Mouse (Mus musculus) hindbrain, embryonic 14.5 days (tissue): ENCODE results near the gene Copg1. TPM values are rescaled to one million over a fixed set of nuclear protein-coding genes. Genes with fewer than 3 reads are reported as not detected.
A peak's percentile ranks its signal among the peaks of the same experiment; 100 is the strongest.

Experiments used
- ATAC-seq: fragments of 200-750 bp; cut with Nextera tagmentation; 2 replicates; pipeline ENCODE4 v1.8.0; 2017; ENCODE audit warnings: moderate number of reproducible peaks, mild to moderate bottlenecking, moderate TSS enrichment, moderate library complexity; ENCODE audit not compliant: low FRiP score
- DNase-seq: peaks from one replicate; pipeline ENCODE4 v3.0.0-alpha.2; 2015; ENCODE audit warnings: low spot score
- H3K27ac ChIP-seq: fragments of 300-500 bp; sonication (generic); 2 replicates; pipeline ENCODE4 v1.5.1; 2014; ENCODE audit warnings: mild to moderate bottlenecking, moderate library complexity
- H3K27me3 ChIP-seq: fragments of 300-500 bp; sonication (generic); 2 replicates; pipeline ENCODE4 v1.6.1; 2014; ENCODE audit warnings: mild to moderate bottlenecking, low read length, mixed read lengths; ENCODE audit not compliant: control insufficient read depth, insufficient read depth
- H3K36me3 ChIP-seq: fragments of 300-500 bp; sonication (generic); replicated peaks from 2 replicates; pipeline ENCODE4 v1.6.1; 2014; ENCODE audit not compliant: control insufficient read depth, insufficient read depth
- H3K4me1 ChIP-seq: fragments of 300-500 bp; sonication (generic); replicated peaks from 2 replicates; pipeline ENCODE4 v1.6.1; 2014; ENCODE audit warnings: antibody characterized with exemption, low read length, mixed read lengths; ENCODE audit not compliant: control insufficient read depth, insufficient read depth
- H3K4me2 ChIP-seq: fragments of 300-500 bp; sonication (generic); replicated peaks from 2 replicates; pipeline ENCODE4 v1.6.1; 2014; ENCODE audit warnings: mild to moderate bottlenecking, moderate library complexity
- H3K4me3 ChIP-seq: fragments of 300-500 bp; sonication (generic); replicated peaks from 2 replicates; pipeline ENCODE4 v1.5.1; 2014; ENCODE audit warnings: mild to moderate bottlenecking, low read length
- H3K9ac ChIP-seq: fragments of 300-500 bp; sonication (generic); 2 replicates; pipeline ENCODE4 v1.6.1; 2014
- H3K9me3 ChIP-seq: fragments of 300-500 bp; sonication (generic); 2 replicates; pipeline ENCODE4 v1.6.1; 2016; ENCODE audit warnings: low read length; ENCODE audit not compliant: control insufficient read depth
- WGBS: fragments of 180-500 bp; shearing (Covaris S2); extraction: QIAGEN DNeasy Blood & Tissue Kit; methylation state at CpG from one replicate; pipeline ENCODE4 v1.1.7; 2014; 5-methylcytosine and 5-hydroxymethylcytosine counted together
- polyA plus RNA-seq: library from polyadenylated mRNA; unstranded; fragments of >200 nt; fragmentation: Nextera tagmentation; extraction: Ambion mirVana; gene quantifications from 2 replicates; pipeline ENCODE4 v1.2.1, GENCODE M21; 2014

The Copg1 gene
- polyA plus RNA-seq, 1 experiment from 2014 or later, result 203 TPM

DNA sequence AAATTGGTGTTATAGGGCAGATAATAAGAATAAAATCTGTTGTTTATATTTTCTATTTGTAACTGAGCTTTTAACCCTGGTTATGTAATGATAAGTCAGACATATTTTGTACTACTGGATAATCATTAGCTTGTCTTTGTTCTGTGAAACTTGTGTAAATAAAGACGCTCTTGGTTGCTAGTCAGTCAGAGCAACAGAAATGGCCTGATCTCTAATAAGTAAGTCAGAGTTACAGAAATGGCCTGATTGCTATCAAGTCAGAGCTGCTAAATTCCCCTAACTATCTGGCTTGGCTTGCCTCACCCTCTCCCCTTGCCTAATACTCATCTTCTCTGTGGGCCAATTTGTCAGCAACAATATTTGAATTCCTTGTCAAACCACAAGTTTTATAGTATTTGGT lies 893 bp upstream of the Copg1 start:
- WGBS, result 97% methylated on average over 1 of the region's 1 CpGs
- Histone ChIP-seq H3K27me3 (no peaks in the 10 kb centered on the region), H3K9me3 (no peaks in the 10 kb centered on the region), H3K4me3 (no peak overlapping the region), H3K4me2 (no peak overlapping the region), H3K27ac (no peak overlapping the region), H3K4me1 (peaks cover 11% of the 10 kb centered on the region), H3K36me3 (peaks cover 29% of the 10 kb centered on the region), H3K9ac (no peak overlapping the region)
- no peak for ATAC-seq
- no peak for DNase-seq

DNA sequence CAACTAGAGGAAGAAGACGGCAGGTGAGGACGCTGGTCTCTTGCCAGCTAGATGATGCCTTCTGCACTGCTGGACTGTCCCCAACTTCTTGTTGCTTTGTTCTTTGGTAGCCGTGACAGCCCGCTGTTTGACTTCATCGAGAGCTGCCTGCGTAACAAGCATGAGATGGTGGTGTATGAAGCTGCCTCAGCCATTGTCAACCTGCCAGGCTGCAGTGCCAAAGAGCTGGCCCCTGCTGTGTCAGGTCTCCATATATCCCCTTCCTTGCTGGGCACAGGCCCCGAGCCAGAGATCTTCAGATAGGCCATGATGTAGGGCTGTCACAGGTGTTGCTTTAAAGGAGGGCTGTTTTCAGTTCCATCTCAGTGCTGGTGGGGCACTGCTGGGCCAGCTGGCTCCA lies 6.3 kb downstream of the Copg1 start:
- 90% methylated on average over 7 of the region's 7 CpGs for WGBS
- H3K9me3 ChIP-seq, result no peaks in the 10 kb centered on the region
- H3K9ac ChIP-seq, result no peak overlapping the region
- no peaks in the 10 kb centered on the region for H3K27me3 ChIP-seq
- peaks cover 1% of the 10 kb centered on the region; the same call in 1 of the 2 replicates for H3K4me1 ChIP-seq
- H3K27ac ChIP-seq, result no peak overlapping the region
- ATAC-seq (no peak), DNase-seq (no peak)
- H3K4me3 ChIP-seq, result no peak overlapping the region
- H3K4me2 ChIP-seq, result no peak overlapping the region
- peaks cover 98% of the 10 kb centered on the region for H3K36me3 ChIP-seq

DNA sequence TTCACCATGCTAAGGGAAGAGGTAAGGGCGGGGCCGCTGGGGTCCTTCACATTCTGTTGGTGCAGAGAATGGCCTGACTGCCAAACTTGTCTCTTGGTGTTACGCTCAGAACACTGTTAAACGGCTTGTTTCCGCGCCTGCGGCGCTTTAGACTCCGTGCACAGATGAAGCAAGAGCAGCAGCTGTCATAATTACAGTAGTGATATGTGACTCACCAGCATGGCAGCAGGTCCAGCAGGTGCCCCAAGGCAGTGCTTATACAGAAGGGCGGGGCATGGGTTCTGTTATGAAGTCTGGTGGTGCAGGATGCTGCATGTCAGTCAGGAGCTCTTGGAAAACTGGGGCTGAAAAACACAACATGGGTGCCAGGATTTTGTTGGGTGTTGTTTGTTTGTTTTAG lies 10.4 kb downstream of the Copg1 start:
- 97% methylated on average over 10 of the region's 10 CpGs for WGBS
- no peaks in the 10 kb centered on the region for H3K27me3 ChIP-seq
- H3K4me2 ChIP-seq, result no peak overlapping the region
- peaks cover 98% of the 10 kb centered on the region for H3K36me3 ChIP-seq
- H3K4me1 ChIP-seq, result no peaks in the 10 kb centered on the region
- H3K9ac ChIP-seq, result no peak overlapping the region
- ATAC-seq, result no peak
- no peak overlapping the region for H3K4me3 ChIP-seq
- no peak overlapping the region for H3K27ac ChIP-seq
- no peaks in the 10 kb centered on the region for H3K9me3 ChIP-seq
- DNase-seq, result no peak

DNA sequence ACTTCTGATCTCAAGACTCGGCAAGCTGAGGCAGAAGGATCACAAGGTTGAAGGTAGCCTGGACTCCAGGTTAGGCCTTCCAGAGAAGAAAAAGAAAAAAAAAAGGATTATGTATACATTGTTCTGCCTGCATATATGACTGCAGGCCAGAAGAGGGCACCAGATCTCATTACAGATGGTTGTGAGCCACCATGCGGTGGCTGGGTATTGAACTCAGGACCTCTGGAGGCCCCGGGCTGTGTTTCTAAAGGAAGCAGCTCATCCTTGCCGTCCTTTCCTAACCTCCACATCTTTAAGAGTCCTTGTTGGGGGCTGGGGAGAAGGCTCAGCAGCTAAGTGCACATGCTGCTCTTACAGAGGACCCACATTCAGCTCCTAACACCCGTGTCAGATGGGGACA lies 19.0 kb downstream of the Copg1 start:
- ATAC-seq (no peak), DNase-seq (no peak)
- Histone ChIP-seq H3K9ac (no peak overlapping the region), H3K9me3 (no peaks in the 10 kb centered on the region), H3K4me3 (no peak overlapping the region), H3K27me3 (no peaks in the 10 kb centered on the region), H3K27ac (no peak overlapping the region), H3K4me1 (no peaks in the 10 kb centered on the region), H3K36me3 (peaks cover 95% of the 10 kb centered on the region), H3K4me2 (no peak overlapping the region)
- 67% methylated on average over 5 of the region's 5 CpGs for WGBS

DNA sequence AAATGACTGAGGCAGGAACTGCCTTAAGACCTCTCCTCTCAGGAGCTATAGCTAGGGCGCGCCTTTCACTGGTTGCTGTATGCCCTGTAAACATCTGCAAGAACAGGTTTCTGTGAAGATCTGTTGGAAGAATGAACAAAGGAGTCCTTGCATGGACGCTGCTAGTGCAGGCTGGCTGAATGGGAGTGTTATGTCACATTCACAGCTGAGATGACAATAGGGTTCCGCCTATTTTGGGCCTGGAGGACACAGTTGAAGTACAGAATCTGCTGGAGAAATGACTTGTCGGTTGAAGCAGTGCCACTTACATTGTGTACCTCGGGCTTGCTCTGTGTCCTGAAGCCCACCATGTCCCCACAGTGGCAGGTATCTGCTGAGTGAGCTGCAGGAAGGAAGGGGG lies 21.6 kb downstream of the Copg1 start:
- no peaks in the 10 kb centered on the region for H3K4me1 ChIP-seq
- H3K9me3 ChIP-seq, result no peaks in the 10 kb centered on the region
- no peak overlapping the region for H3K27ac ChIP-seq
- ATAC-seq, result no peak
- 89% methylated on average over 6 of the region's 6 CpGs for WGBS
- H3K4me3 ChIP-seq, result no peak overlapping the region
- no peak overlapping the region for H3K9ac ChIP-seq
- DNase-seq, result no peak
- H3K36me3 ChIP-seq, result peaks cover 85% of the 10 kb centered on the region
- H3K27me3 ChIP-seq, result no peaks in the 10 kb centered on the region
- H3K4me2 ChIP-seq, result no peak overlapping the region

DNA sequence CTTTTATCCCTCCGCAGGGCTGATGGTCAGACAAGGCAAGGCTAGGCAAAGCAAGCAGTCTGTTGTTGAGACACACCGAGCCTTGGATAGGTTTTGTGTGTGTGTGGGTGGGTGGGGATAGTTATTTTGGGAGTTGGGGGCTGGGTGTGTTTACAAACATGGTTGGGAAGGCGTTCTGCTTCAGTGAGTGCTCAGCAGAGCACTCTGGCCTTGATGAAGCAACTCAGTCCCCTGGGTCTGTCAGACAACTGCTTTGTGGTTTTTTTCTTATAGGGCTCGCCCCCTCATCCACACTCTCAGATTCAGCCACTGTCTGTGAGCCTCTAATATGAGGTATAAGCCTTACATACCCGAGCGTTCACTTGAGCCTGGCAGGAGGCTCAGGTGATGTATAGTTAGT lies 23.9 kb downstream of the Copg1 start:
- Histone ChIP-seq H3K4me3 (no peak overlapping the region), H3K9ac (no peak overlapping the region)
- ATAC-seq, result no peak

DNA sequence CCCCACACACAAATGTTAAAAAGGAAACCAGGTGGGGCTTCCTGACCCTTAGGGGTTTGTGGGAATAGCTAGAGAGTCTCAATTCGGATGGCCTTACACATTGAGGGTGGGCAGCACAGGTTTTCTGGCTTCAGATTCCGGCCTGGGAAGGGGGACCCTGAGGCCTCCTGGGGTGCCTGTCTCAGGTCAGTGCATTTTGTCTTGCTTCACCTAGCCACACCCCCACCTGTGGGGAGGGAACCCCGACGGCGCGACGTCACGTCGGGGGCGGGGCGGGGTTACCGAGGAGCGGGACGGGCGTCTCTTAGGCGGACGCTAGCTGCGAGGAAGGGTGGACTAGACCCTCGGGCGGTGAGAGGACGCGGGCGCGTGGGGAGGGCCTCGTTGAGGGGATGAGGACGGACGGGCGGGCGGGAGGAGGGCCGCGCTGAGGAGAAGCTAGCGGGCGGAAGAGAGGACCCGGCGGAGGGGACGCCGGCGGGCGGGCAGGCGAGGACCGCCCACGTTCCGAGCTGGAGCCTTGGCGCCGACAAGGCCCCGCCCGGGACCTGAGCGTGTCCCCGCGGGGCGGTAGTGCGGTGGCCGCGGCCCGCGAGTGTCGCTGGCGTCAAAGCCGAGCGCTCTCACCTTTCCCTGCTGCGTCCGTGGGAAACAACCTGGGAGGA lies 26.2 kb downstream of the Copg1 start, which contains the start of gene Hmces:
Hmces (plus strand) TSS at position 275 of the 665 bp plus-strand sequence.
- no peaks in the 10 kb centered on the region for H3K9me3 ChIP-seq
- H3K27ac ChIP-seq, result peak within 1 kb of the TSS; percentile 80
- ATAC-seq, result peak; percentile 92
- peak within 1 kb of the TSS; percentile 89 for H3K9ac ChIP-seq
- H3K4me3 ChIP-seq, result peak within 1 kb of the TSS; percentile 84
- H3K4me2 ChIP-seq, result peak within 1 kb of the TSS; percentile 80
- under 1% methylated on average over 61 of the region's 62 CpGs for WGBS
- H3K4me1 ChIP-seq, result peaks cover 11% of the 10 kb centered on the region
- DNase-seq, result peak; percentile 73
- H3K36me3 ChIP-seq, result peaks cover 72% of the 10 kb centered on the region
- no peaks in the 10 kb centered on the region for H3K27me3 ChIP-seq

More for the DNA sequence above, 23.9 kb downstream of the Copg1 start:
- H3K4me2 ChIP-seq, result no peak overlapping the region
- DNase-seq, result no peak
- no peaks in the 10 kb centered on the region for H3K9me3 ChIP-seq
- peaks cover 70% of the 10 kb centered on the region for H3K36me3 ChIP-seq
- 89% methylated on average over 6 of the region's 6 CpGs for WGBS
- peaks cover 11% of the 10 kb centered on the region for H3K4me1 ChIP-seq
- no peak overlapping the region for H3K27ac ChIP-seq
- H3K27me3 ChIP-seq, result no peaks in the 10 kb centered on the region

DNA sequence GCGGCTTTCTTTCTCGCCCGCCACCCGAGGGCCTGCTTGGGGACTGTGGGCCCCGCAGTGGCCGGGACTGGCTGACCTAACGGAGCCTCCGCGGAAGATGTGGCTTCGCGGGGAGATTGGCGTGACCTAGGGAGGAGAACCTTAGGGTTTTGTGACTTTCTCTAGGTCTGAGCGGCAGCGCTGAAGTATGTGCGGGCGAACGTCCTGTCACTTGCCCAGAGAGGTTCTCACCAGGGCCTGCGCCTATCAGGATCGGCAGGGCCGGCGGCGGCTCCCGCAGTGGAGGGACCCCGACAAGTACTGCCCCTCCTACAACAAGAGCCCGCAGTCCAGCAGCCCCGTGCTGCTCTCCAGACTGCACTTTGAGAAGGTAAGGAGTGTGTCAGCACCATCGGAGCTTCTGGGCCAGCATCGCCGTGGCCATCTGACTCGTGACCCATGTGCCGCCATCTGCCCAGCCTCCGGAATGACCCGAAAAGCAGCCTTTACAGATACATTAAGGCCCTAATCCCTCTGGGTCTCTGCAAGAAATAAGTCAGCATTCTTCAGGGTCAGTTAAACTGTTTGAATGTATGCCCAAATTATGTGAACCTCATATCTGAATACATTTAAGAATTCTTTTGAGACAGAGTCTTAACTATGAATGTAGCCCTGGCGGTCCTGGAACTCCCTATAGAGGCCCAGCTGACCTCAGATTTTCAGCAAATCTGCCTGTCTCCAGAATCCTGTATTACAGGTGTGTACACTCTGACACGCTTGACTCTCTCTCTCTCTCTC lies 26.9 kb downstream of the Copg1 start:
- Histone ChIP-seq H3K4me2 (peak overlapping the region; percentile 80), H3K36me3 (peaks cover 72% of the 10 kb centered on the region), H3K4me3 (peak overlapping the region; percentile 84), H3K27me3 (no peaks in the 10 kb centered on the region), H3K4me1 (peaks cover 11% of the 10 kb centered on the region), H3K9ac (peak overlapping the region; percentile 89), H3K9me3 (no peaks in the 10 kb centered on the region), H3K27ac (peak overlapping the region; percentile 80)
- 4% methylated on average over 35 of the region's 35 CpGs for WGBS
- DNase-seq (peak; percentile 33), ATAC-seq (peak; percentile 49)

DNA sequence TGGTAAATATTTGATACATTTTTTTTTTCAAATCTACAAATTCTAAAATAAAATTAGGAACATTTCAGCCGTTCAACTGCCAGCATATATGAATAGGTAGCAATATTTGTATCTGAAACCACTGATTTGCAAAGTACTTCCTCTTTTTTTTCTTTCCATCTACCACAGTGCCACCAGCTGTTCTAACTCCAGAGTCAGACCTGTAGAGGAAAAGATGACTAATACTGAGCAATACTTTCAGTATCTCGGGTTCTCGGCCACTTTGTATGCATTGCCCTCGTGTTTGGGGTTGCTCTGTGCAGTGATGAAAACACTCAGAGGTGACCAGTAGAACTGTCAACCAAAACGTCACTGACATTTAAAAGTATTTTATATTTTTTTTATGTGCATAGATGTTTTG lies 28.3 kb downstream of the Copg1 start:
- no peak overlapping the region for H3K4me2 ChIP-seq
- no peaks in the 10 kb centered on the region for H3K27me3 ChIP-seq
- H3K4me1 ChIP-seq, result peaks cover 11% of the 10 kb centered on the region
- WGBS, result 87% methylated on average over 5 of the region's 5 CpGs
- H3K27ac ChIP-seq, result no peak overlapping the region
- no peak overlapping the region for H3K4me3 ChIP-seq
- DNase-seq, result no peak
- H3K9ac ChIP-seq, result peak overlapping the region; percentile 89; the same call in 1 of the 2 replicates
- H3K36me3 ChIP-seq, result peaks cover 69% of the 10 kb centered on the region
- no peak for ATAC-seq
- H3K9me3 ChIP-seq, result no peaks in the 10 kb centered on the region
